ENCODE assay signal across 8 mouse cellular contexts in genomic region chr19:29418661-29419115, GRCm38 (mm10). TPM values are rescaled to one million over a fixed set of nuclear protein-coding genes. Genes with fewer than 3 reads are reported as not detected.
A peak's percentile ranks its signal among the peaks of the same experiment; 100 is the strongest.
DNase-seq lines count a peak whose midpoint lies in the region; ATAC-seq and TF ChIP-seq lines count a peak whose summit lies in the region.

No protein-coding gene starts in this region.

- H3K4me3 ChIP-seq in bone marrow, adult 2 months (replicated peaks; ENCODE audit: control insufficient read depth, low read depth, low read length) = no peak overlapping the region
- H3K4me3 ChIP-seq in intestine, embryonic 16.5 days (ENCODE audit: low read length) = no peak overlapping the region
- H3K4me3 ChIP-seq in forebrain, embryonic 15.5 days = no peak overlapping the region
- no peak overlapping the region for H3K4me3 ChIP-seq in hindbrain, postnatal 0 days (ENCODE audit: low read length)
- no peak overlapping the region for H3K4me3 ChIP-seq in midbrain, embryonic 13.5 days (replicated peaks)

- ATAC-seq in intestine, embryonic 16.5 days = 0 out of 2 replicates have a peak, but pooled peaks have one; percentile 9
- no peak for ATAC-seq in forebrain, embryonic 15.5 days (replicated peaks)
- ATAC-seq in hindbrain, postnatal 0 days = no peak
- no peak for ATAC-seq in midbrain, embryonic 13.5 days

- no peak for TF ChIP-seq POLR2A in bone marrow, adult 2 months (IDR thresholded peaks at IDR 0.05; ENCODE audit: borderline replicate concordance, control insufficient read depth, low read depth, low read length)

- intact Hi-C loops in left cerebral cortex, postnatal 36 days (cut with DNase I) = no loop called here

- TF ChIP-seq CTCF in bone marrow, adult 2 months (IDR thresholded peaks at IDR 0.05; ENCODE audit: control insufficient read depth, insufficient read depth, low read length) = no peak
- no peak for TF ChIP-seq CTCF in hindbrain, postnatal 0 days (IDR thresholded peaks at IDR 0.05; ENCODE audit: low read depth)

- 5% methylated on average over 9 of the region's 9 CpGs for WGBS in bone marrow, adult 2 months
- WGBS in intestine, embryonic 16.5 days = 29% methylated on average over 9 of the region's 9 CpGs
- WGBS in forebrain, embryonic 15.5 days = 50% methylated on average over 9 of the region's 9 CpGs
- 32% methylated on average over 9 of the region's 9 CpGs for WGBS in hindbrain, postnatal 0 days
- WGBS in midbrain, embryonic 13.5 days = 48% methylated on average over 9 of the region's 9 CpGs

- DNase-seq in CD4-positive helper T cell, adult 2 months (ENCODE audit: low read depth, low spot score) = peak; percentile 80
- peak; percentile 45 to 54 for DNase-seq in lung, postnatal 4 days
- no peak for DNase-seq in hindbrain, postnatal 0 days (ENCODE audit: low spot score)
- DNase-seq in left cerebral cortex, postnatal 36 days (ENCODE audit: low spot score in 2 of 2) = no peak

- H3K36me3 ChIP-seq in intestine, embryonic 16.5 days (ENCODE audit: control insufficient read depth, insufficient read depth, low read length) = no peaks in the 10 kb centered on the region
- no peaks in the 10 kb centered on the region for H3K36me3 ChIP-seq in forebrain, embryonic 15.5 days
- no peaks in the 10 kb centered on the region for H3K36me3 ChIP-seq in hindbrain, postnatal 0 days (ENCODE audit: insufficient read depth, low read length)
- no peaks in the 10 kb centered on the region for H3K36me3 ChIP-seq in midbrain, embryonic 13.5 days

- no peak overlapping the region for H3K4me2 ChIP-seq in intestine, embryonic 16.5 days (ENCODE audit: low read depth, low read length)
- no peak overlapping the region for H3K4me2 ChIP-seq in forebrain, embryonic 15.5 days (replicated peaks)
- H3K4me2 ChIP-seq in hindbrain, postnatal 0 days (ENCODE audit: low read depth, low read length) = no peak overlapping the region
- H3K4me2 ChIP-seq in midbrain, embryonic 13.5 days (replicated peaks) = no peak overlapping the region

- H3K27ac ChIP-seq in bone marrow, adult 2 months (ENCODE audit: control insufficient read depth, insufficient read depth, low read depth, low read length, poor library complexity) = peak overlapping the region; percentile 75; the same call in 1 of the 2 replicates
- H3K27ac ChIP-seq in intestine, embryonic 16.5 days (ENCODE audit: low read length) = 0 out of 2 replicates have a peak overlapping the region, but pooled peaks have one; percentile 38
- H3K27ac ChIP-seq in forebrain, embryonic 15.5 days (replicated peaks) = no peak overlapping the region
- no peak overlapping the region for H3K27ac ChIP-seq in hindbrain, postnatal 0 days
- no peak overlapping the region for H3K27ac ChIP-seq in midbrain, embryonic 13.5 days

- H3K4me1 ChIP-seq in bone marrow, adult 2 months (ENCODE audit: control insufficient read depth, insufficient read depth, low read length) = peaks cover 10% of the 10 kb centered on the region
- peaks cover 3% of the 10 kb centered on the region; the same call in 1 of the 2 replicates for H3K4me1 ChIP-seq in intestine, embryonic 16.5 days (ENCODE audit: control insufficient read depth, insufficient read depth, low read length)
- no peaks in the 10 kb centered on the region for H3K4me1 ChIP-seq in forebrain, embryonic 15.5 days
- H3K4me1 ChIP-seq in hindbrain, postnatal 0 days (ENCODE audit: insufficient read depth, low read length) = no peaks in the 10 kb centered on the region
- H3K4me1 ChIP-seq in midbrain, embryonic 13.5 days (replicated peaks) = no peaks in the 10 kb centered on the region

- no peaks in the 10 kb centered on the region for H3K9me3 ChIP-seq in intestine, embryonic 16.5 days (ENCODE audit: control insufficient read depth, low read length)
- no peaks in the 10 kb centered on the region for H3K9me3 ChIP-seq in forebrain, embryonic 15.5 days
- H3K9me3 ChIP-seq in hindbrain, postnatal 0 days (ENCODE audit: low read length) = no peaks in the 10 kb centered on the region
- no peaks in the 10 kb centered on the region for H3K9me3 ChIP-seq in midbrain, embryonic 13.5 days

- H3K9ac ChIP-seq in intestine, embryonic 16.5 days (ENCODE audit: low read depth, low read length) = no peak overlapping the region
- no peak overlapping the region for H3K9ac ChIP-seq in forebrain, embryonic 15.5 days (replicated peaks)
- H3K9ac ChIP-seq in hindbrain, postnatal 0 days (replicated peaks; ENCODE audit: low read length) = no peak overlapping the region
- no peak overlapping the region for H3K9ac ChIP-seq in midbrain, embryonic 13.5 days (replicated peaks)

- H3K27me3 ChIP-seq in intestine, embryonic 16.5 days (replicated peaks; ENCODE audit: control insufficient read depth, insufficient read depth, low read length) = no peaks in the 10 kb centered on the region
- no peaks in the 10 kb centered on the region for H3K27me3 ChIP-seq in forebrain, embryonic 15.5 days
- no peaks in the 10 kb centered on the region for H3K27me3 ChIP-seq in hindbrain, postnatal 0 days (ENCODE audit: insufficient read depth, low read length)
- no peaks in the 10 kb centered on the region for H3K27me3 ChIP-seq in midbrain, embryonic 13.5 days

RNA-seq across cellular contexts. Expression of gene Pdcd1lg2, which starts 8.0 kb away (rescaled TPM):
- 0.92 TPM in 1 of 2 replicates, not detected in the other for polyA plus RNA-seq in bone marrow, adult 2 months (2011; ENCODE audit: insufficient read depth, insufficient read length, low replicate concordance, missing spikeins)
- 0.11 and 0.17 TPM in 2 replicates for polyA plus RNA-seq in intestine, embryonic 16.5 days (2015; fragmentation: Nextera tagmentation; extraction: Ambion mirVana)
- polyA plus RNA-seq in forebrain, embryonic 15.5 days (2015; fragmentation: Nextera tagmentation; extraction: Ambion mirVana) = not detected in 2 replicates
- 0.18 and 0.94 TPM in 2 replicates for total RNA-seq in hindbrain, postnatal 0 days (2014; rRNA removed)
- polyA plus RNA-seq in hindbrain, postnatal 0 days (2015; fragmentation: Nextera tagmentation; extraction: Ambion mirVana) = 0.14 and 0.16 TPM in 2 replicates
- polyA plus RNA-seq in midbrain, embryonic 13.5 days (2015; fragmentation: Nextera tagmentation; extraction: Ambion mirVana) = 0.09 TPM in 1 of 2 replicates, not detected in the other
- under 1 TPM; 0.20 to 0.32 TPM for total RNA-seq in left cerebral cortex, postnatal 36 days (2021)

RNA-seq across cellular contexts. Expression of gene Cd274, which starts 51.4 kb away (rescaled TPM):
- polyA plus RNA-seq in bone marrow, adult 2 months (2011; ENCODE audit: insufficient read depth, insufficient read length, low replicate concordance, missing spikeins) = 2.1 and 2.9 TPM in 2 replicates
- 0.51 and 0.64 TPM in 2 replicates for polyA plus RNA-seq in intestine, embryonic 16.5 days (2015; fragmentation: Nextera tagmentation; extraction: Ambion mirVana)
- 0.66 and 0.78 TPM in 2 replicates for polyA plus RNA-seq in forebrain, embryonic 15.5 days (2015; fragmentation: Nextera tagmentation; extraction: Ambion mirVana)
- 0.16 and 0.61 TPM in 2 replicates for total RNA-seq in hindbrain, postnatal 0 days (2014; rRNA removed)
- 0.24 and 0.28 TPM in 2 replicates for polyA plus RNA-seq in hindbrain, postnatal 0 days (2015; fragmentation: Nextera tagmentation; extraction: Ambion mirVana)
- 0.27 and 0.70 TPM in 2 replicates for polyA plus RNA-seq in midbrain, embryonic 13.5 days (2015; fragmentation: Nextera tagmentation; extraction: Ambion mirVana)
- under 1 TPM; 0.97 to 0.99 TPM for total RNA-seq in left cerebral cortex, postnatal 36 days (2021)

RNA-seq across cellular contexts. Expression of gene Plgrkt, which starts 51.5 kb away (rescaled TPM):
- 38.5 and 55.8 TPM in 2 replicates for polyA plus RNA-seq in bone marrow, adult 2 months (2011; ENCODE audit: insufficient read depth, insufficient read length, low replicate concordance, missing spikeins)
- polyA plus RNA-seq in intestine, embryonic 16.5 days (2015; fragmentation: Nextera tagmentation; extraction: Ambion mirVana) = 237 and 261 TPM in 2 replicates
- polyA plus RNA-seq in forebrain, embryonic 15.5 days (2015; fragmentation: Nextera tagmentation; extraction: Ambion mirVana) = 105 and 107 TPM in 2 replicates
- total RNA-seq in hindbrain, postnatal 0 days (2014; rRNA removed) = 18.2 and 27.9 TPM in 2 replicates
- polyA plus RNA-seq in hindbrain, postnatal 0 days (2015; fragmentation: Nextera tagmentation; extraction: Ambion mirVana) = 58.7 and 66.3 TPM in 2 replicates
- polyA plus RNA-seq in midbrain, embryonic 13.5 days (2015; fragmentation: Nextera tagmentation; extraction: Ambion mirVana) = 93.9 and 97.1 TPM in 2 replicates
- 10 to 100 TPM; 23.7 to 28.6 TPM for total RNA-seq in left cerebral cortex, postnatal 36 days (2021)

Comparison
In these comparisons a context has a peak if more than half of its experiments do, and no peak if none do; other contexts are left out.
1. DNase-seq: peak in CD4-positive helper T cell, adult 2 months (single experiment) and lung, postnatal 4 days (2 of 2); none in hindbrain, postnatal 0 days (single experiment) and left cerebral cortex, postnatal 36 days (0 of 2).
2. H3K27ac ChIP-seq: peak in bone marrow, adult 2 months (single experiment) and intestine, embryonic 16.5 days (single experiment); none in forebrain, embryonic 15.5 days (single experiment), hindbrain, postnatal 0 days (single experiment) and midbrain, embryonic 13.5 days (single experiment).